Comparison of ENCODE assay signal across 10 mouse cellular contexts in the genomic region with DNA sequence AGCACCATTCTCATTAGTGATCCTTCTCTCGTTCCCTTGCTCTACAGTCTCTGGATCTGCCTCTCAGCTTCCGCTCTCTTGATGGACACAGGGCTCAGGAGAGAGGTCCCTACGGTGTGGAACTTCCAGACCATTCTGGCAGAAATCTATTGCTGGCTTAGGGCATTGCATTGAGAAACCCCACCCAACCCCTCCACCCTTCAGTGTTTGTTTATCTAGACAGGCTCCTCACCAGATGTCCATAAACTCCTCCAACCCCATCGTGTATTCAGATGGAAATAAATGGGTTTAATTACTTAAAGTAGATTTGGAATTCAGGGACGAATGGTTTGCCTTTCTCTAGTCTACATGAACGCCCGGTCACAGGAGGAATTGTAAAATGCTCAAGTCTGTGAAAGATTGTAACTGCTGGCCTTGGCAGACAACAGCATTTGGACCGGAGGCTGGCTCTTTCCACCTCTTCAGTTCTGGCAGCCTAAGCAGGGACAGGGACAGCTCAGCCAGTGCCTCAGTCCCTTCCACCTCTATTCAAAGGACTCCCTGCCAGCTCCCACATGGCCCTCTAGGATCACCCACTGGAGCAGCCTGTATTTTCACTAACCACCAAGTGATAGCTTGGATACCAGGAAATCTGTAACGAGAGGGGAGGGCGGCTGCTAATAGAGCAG.
A peak's percentile ranks its signal among the peaks of the same experiment; 100 is the strongest.
DNase-seq lines count a peak whose midpoint lies in the region; ATAC-seq lines count a peak whose summit lies in the region.
"Had no signal": no experiment of that assay in that cellular context is flagged by ENCODE, and none has a peak within 500 bp of the region (broad histone marks: within the 10 kb centered on the region; RNA-seq: fewer than 3 reads in every experiment).

No protein-coding gene starts in this region.

- H3K9me3 ChIP-seq in hindbrain, embryonic 14.5 days (ENCODE audit: control insufficient read depth, low read length), result no peaks in the 10 kb centered on the region

- ATAC-seq in hindbrain, embryonic 14.5 days (ENCODE audit: low FRiP score), result peak; percentile 86; the same call in 1 of the 2 replicates
- ATAC-seq in megakaryocyte progenitor cell, adult 5-6 weeks (replicated peaks; ENCODE audit: poor library complexity), result no peak

- intact Hi-C loops in heart, postnatal 10 days (cut with DNase I), result no loop called here
- intact Hi-C loops in heart, postnatal 25 days (cut with DNase I), result no loop called here

- 0 out of 2 replicates have a peak, but pooled peaks cover 8% of the 10 kb centered on the region for H3K4me1 ChIP-seq in hindbrain, embryonic 14.5 days (replicated peaks; ENCODE audit: control insufficient read depth, insufficient read depth, low read length)

- H3K36me3 ChIP-seq in hindbrain, embryonic 14.5 days (replicated peaks; ENCODE audit: control insufficient read depth, insufficient read depth), result no peaks in the 10 kb centered on the region

- no peak overlapping the region for H3K9ac ChIP-seq in hindbrain, embryonic 14.5 days

- peak; percentile 2 to 7 for DNase-seq in heart, postnatal 10 days
- no peak for DNase-seq in heart, postnatal 25 days (ENCODE audit: low spot score)
- DNase-seq in ZHBTc4 (ENCODE audit: low read depth, low spot score), result peak; percentile 15
- peak; percentile 71 to 86 for DNase-seq in cerebellum, adult 18-20 months
- peak; percentile 29 for DNase-seq in hindbrain, embryonic 14.5 days (ENCODE audit: low spot score)
- no peak for DNase-seq in B cell, adult 2 months
- DNase-seq in right cerebral cortex, adult 18-20 months, result no peak
- DNase-seq: lung, postnatal 36 days; right cerebral cortex, postnatal 25 days had no signal

- no peak overlapping the region for H3K4me3 ChIP-seq in hindbrain, embryonic 14.5 days (replicated peaks; ENCODE audit: low read length)

- 48% methylated on average over 10 of the region's 10 CpGs for WGBS in hindbrain, embryonic 14.5 days

- no peak overlapping the region for H3K4me2 ChIP-seq in hindbrain, embryonic 14.5 days (replicated peaks)

- peak overlapping the region; percentile 36 for H3K27ac ChIP-seq in hindbrain, embryonic 14.5 days

- H3K27me3 ChIP-seq in hindbrain, embryonic 14.5 days (ENCODE audit: control insufficient read depth, insufficient read depth, low read length), result no peaks in the 10 kb centered on the region

Comparison
In these comparisons a context has a peak if more than half of its experiments do, and no peak if none do; other contexts are left out.
1. DNase-seq: peak in heart, postnatal 10 days (2 of 2), ZHBTc4 (single experiment), cerebellum, adult 18-20 months (2 of 2) and hindbrain, embryonic 14.5 days (single experiment); none in heart, postnatal 25 days (single experiment), B cell, adult 2 months (0 of 2) and right cerebral cortex, adult 18-20 months (single experiment).